Mouse (Mus musculus) kidney, embryonic 14.5 days (tissue): ENCODE measurements around the gene Pafah1b2. TPM values are rescaled to one million over a fixed set of nuclear protein-coding genes. Genes with fewer than 3 reads are reported as not detected.

Source experiments
- ATAC-seq: fragments of 200-750 bp; cut with Nextera tagmentation; 2 replicates; pipeline ENCODE4 v1.8.0; 2017; ENCODE audit warnings: moderate number of reproducible peaks, mild to moderate bottlenecking, moderate TSS enrichment, moderate library complexity; ENCODE audit not compliant: low FRiP score, low TSS enrichment
- H3K27ac ChIP-seq: fragments of 300-500 bp; sonication (generic); 2 replicates; pipeline ENCODE4 v1.5.1; 2014; ENCODE audit warnings: low read depth, mild to moderate bottlenecking, low read length, moderate library complexity, mixed read lengths
- H3K27me3 ChIP-seq: fragments of 300-500 bp; sonication (generic); 2 replicates; pipeline ENCODE4 v1.6.1; 2014; ENCODE audit warnings: mild to moderate bottlenecking, low read length; ENCODE audit not compliant: control insufficient read depth, insufficient read depth
- H3K36me3 ChIP-seq: fragments of 300-500 bp; sonication (generic); 2 replicates; pipeline ENCODE4 v1.6.1; 2014; ENCODE audit warnings: low read length, mixed read lengths; ENCODE audit not compliant: control insufficient read depth, insufficient read depth
- H3K4me1 ChIP-seq: fragments of 300-500 bp; sonication (generic); 2 replicates; pipeline ENCODE4 v1.6.1; 2014; ENCODE audit warnings: low read length, mixed read lengths; ENCODE audit not compliant: control insufficient read depth, insufficient read depth
- H3K4me2 ChIP-seq: fragments of 300-500 bp; sonication (generic); replicated peaks from 2 replicates; pipeline ENCODE4 v1.6.1; 2014; ENCODE audit warnings: low read depth, mild to moderate bottlenecking, low read length
- H3K4me3 ChIP-seq: fragments of 300-500 bp; sonication (generic); 2 replicates; pipeline ENCODE4 v1.5.1; 2014; ENCODE audit warnings: mild to moderate bottlenecking, low read length
- H3K9ac ChIP-seq: fragments of 300-500 bp; sonication (generic); 2 replicates; pipeline ENCODE4 v1.6.1; 2014; ENCODE audit warnings: low read depth, mild to moderate bottlenecking, low read length, moderate library complexity
- H3K9me3 ChIP-seq: fragments of 300-500 bp; sonication (generic); 2 replicates; pipeline ENCODE4 v1.6.1; 2016; ENCODE audit warnings: low read length; ENCODE audit not compliant: control insufficient read depth
- WGBS: fragments of 180-500 bp; shearing (Covaris S2); extraction: QIAGEN DNeasy Blood & Tissue Kit; methylation state at CpG from one replicate; pipeline ENCODE4 v1.1.7; 2014; 5-methylcytosine and 5-hydroxymethylcytosine counted together
- polyA plus RNA-seq: library from polyadenylated mRNA; unstranded; fragments of >200 nt; fragmentation: Nextera tagmentation; extraction: Ambion mirVana; gene quantifications from 2 replicates; pipeline ENCODE4 v1.2.1, GENCODE M21; 2014

Pafah1b2 gene
- polyA plus RNA-seq, 1 experiment from 2014 or later: 177 TPM

- no peak for ATAC-seq
- no peak overlapping the region for H3K9ac ChIP-seq
- no peaks in the 10 kb centered on the region for H3K27me3 ChIP-seq
- no peak overlapping the region for H3K4me2 ChIP-seq
- H3K36me3 ChIP-seq: peaks cover 79% of the 10 kb centered on the region
- H3K27ac ChIP-seq: no peak overlapping the region
- H3K4me3 ChIP-seq: no peak overlapping the region
- H3K9me3 ChIP-seq: no peaks in the 10 kb centered on the region
- no peaks in the 10 kb centered on the region for H3K4me1 ChIP-seq
- WGBS: 94% methylated on average over 8 of the region's 8 CpGs
Observed at GRCm38 (mm10) chr9:45943628-45944505, 68.6 kb downstream of the Pafah1b2 start.

GRCm38 (mm10) chr9:45942916-45943315 lies 69.6 kb downstream of the Pafah1b2 start:
- H3K27ac ChIP-seq: no peak overlapping the region
- WGBS: 90% methylated on average over 8 of the region's 8 CpGs
- ATAC-seq: no peak
- no peak overlapping the region for H3K4me2 ChIP-seq
- H3K9me3 ChIP-seq: no peaks in the 10 kb centered on the region
- peaks cover 80% of the 10 kb centered on the region for H3K36me3 ChIP-seq
- no peak overlapping the region for H3K9ac ChIP-seq
- no peak overlapping the region for H3K4me3 ChIP-seq
- no peaks in the 10 kb centered on the region for H3K4me1 ChIP-seq
- H3K27me3 ChIP-seq: no peaks in the 10 kb centered on the region

DNA sequence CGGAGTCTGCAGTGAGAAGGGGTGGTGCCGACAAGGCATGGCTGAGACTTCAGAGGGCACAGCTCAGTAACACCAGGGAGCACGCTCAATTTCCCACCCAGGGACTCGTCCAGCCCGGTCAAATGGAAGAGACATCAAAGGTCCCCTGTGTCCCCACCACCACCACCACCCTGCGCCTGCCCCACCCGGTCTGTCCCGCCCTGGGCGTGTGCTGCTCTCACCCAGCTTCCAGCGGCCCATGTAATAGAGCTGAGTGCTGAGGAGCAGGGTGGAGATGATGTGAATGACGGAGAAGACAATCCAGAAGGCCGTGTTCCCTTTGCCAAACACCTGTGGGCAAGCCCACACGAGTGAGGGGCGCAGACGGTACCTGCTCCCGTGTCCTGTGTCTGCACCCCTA lies 70.0 kb downstream of the Pafah1b2 start:
- Histone ChIP-seq H3K9me3 (no peaks in the 10 kb centered on the region), H3K27me3 (no peaks in the 10 kb centered on the region), H3K36me3 (peaks cover 77% of the 10 kb centered on the region), H3K9ac (no peak overlapping the region), H3K4me2 (no peak overlapping the region), H3K4me3 (no peak overlapping the region), H3K4me1 (no peaks in the 10 kb centered on the region), H3K27ac (no peak overlapping the region)
- 88% methylated on average over 16 of the region's 16 CpGs for WGBS
- no peak for ATAC-seq

- WGBS: 65% methylated on average over 18 of the region's 18 CpGs
- H3K4me3 ChIP-seq: no peak overlapping the region
- H3K9me3 ChIP-seq: no peaks in the 10 kb centered on the region
- H3K9ac ChIP-seq: no peak overlapping the region
- H3K27ac ChIP-seq: no peak overlapping the region
- no peak overlapping the region for H3K4me2 ChIP-seq
- H3K27me3 ChIP-seq: no peaks in the 10 kb centered on the region
- peaks cover 1% of the 10 kb centered on the region; the same call in 1 of the 2 replicates for H3K4me1 ChIP-seq
- no peak; the same call in 1 of the 2 replicates for ATAC-seq
- peaks cover 68% of the 10 kb centered on the region for H3K36me3 ChIP-seq
Observed at GRCm38 (mm10) chr9:45941329-45941888, 71.1 kb downstream of the Pafah1b2 start.

- no peak overlapping the region for H3K9ac ChIP-seq
Observed at GRCm38 (mm10) chr9:45939794-45940193, 72.7 kb downstream of the Pafah1b2 start.

DNA sequence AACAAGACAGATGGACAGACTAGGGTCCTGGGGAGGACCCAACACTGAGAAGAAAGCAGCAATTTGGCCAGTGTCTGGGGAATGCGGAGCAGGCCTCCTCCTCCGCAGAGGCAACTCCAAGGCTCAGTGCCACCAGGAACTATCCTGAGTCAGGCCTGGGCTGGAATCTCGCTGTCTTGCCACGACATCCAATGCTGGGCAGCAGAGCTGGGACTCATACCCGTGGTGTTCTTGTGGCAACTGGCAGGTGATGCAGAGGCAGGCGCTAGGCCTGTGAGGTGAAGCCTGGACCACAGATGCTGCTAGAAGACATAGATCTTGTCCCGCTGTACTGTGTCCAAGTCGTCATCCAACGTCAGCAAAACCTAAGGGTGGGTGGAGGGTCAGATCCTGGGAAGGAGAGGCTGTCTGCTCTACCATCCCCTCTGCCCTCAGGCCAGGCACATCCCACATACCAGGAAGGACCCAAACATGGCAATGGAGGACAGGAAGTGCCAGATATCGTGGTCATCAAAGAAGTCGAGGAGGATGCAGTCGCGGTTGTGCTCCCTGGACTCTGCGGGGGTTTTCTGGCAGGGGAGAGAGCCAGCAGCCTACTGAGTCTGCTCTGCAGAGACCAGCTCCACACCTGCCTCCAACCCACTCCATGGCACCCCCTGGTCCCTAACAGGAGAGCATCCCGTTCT lies 73.4 kb downstream of the Pafah1b2 start:
- no peak for ATAC-seq
- Histone ChIP-seq H3K27ac (no peak overlapping the region), H3K4me2 (no peak overlapping the region), H3K36me3 (peaks cover 51% of the 10 kb centered on the region), H3K27me3 (no peaks in the 10 kb centered on the region), H3K4me3 (no peak overlapping the region), H3K4me1 (peaks cover 5% of the 10 kb centered on the region; the same call in 1 of the 2 replicates), H3K9ac (no peak overlapping the region), H3K9me3 (no peaks in the 10 kb centered on the region)
- WGBS: 80% methylated on average over 15 of the region's 15 CpGs

More at GRCm38 (mm10) chr9:45939794-45940193, 72.7 kb downstream of the Pafah1b2 start:
- H3K9me3 ChIP-seq: no peaks in the 10 kb centered on the region
- H3K4me3 ChIP-seq: no peak overlapping the region
- H3K36me3 ChIP-seq: peaks cover 57% of the 10 kb centered on the region
- no peak overlapping the region for H3K27ac ChIP-seq
- H3K4me2 ChIP-seq: no peak overlapping the region
- WGBS: 84% methylated on average over 6 of the region's 6 CpGs
- no peak for ATAC-seq
- no peaks in the 10 kb centered on the region for H3K27me3 ChIP-seq
- peaks cover 5% of the 10 kb centered on the region; the same call in 1 of the 2 replicates for H3K4me1 ChIP-seq

DNA sequence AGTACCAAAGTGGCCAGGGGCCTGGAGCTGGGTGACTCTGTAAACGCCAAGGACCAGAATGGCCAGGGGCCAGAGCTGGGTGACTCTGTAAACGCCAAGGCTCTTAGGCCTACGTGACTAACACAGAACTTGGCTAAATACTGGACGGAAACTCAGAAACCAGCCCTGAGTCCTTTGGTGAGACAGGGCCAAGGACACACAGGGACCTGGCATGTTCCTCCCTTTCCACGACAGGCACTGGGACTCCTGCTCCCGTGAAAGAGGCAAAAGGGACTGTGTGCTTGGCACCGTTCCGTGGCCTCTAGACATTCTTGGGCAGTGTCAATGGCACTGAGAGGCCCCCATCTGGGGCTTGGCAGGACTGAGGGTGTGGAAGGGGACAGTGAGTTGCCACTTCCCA lies 74.4 kb downstream of the Pafah1b2 start:
- no peak overlapping the region for H3K9ac ChIP-seq
- no peak overlapping the region for H3K4me3 ChIP-seq
- no peak overlapping the region for H3K27ac ChIP-seq
- H3K4me1 ChIP-seq: peaks cover 7% of the 10 kb centered on the region; the same call in 1 of the 2 replicates
- no peaks in the 10 kb centered on the region for H3K27me3 ChIP-seq
- H3K36me3 ChIP-seq: peaks cover 41% of the 10 kb centered on the region
- no peak for ATAC-seq
- H3K9me3 ChIP-seq: no peaks in the 10 kb centered on the region
- H3K4me2 ChIP-seq: no peak overlapping the region
- WGBS: 93% methylated on average over 8 of the region's 8 CpGs

- Histone ChIP-seq H3K27ac (no peak overlapping the region), H3K9ac (no peak overlapping the region), H3K9me3 (no peaks in the 10 kb centered on the region), H3K27me3 (no peaks in the 10 kb centered on the region), H3K4me2 (no peak overlapping the region), H3K4me3 (no peak overlapping the region), H3K36me3 (peaks cover 28% of the 10 kb centered on the region), H3K4me1 (peaks cover 10% of the 10 kb centered on the region; the same call in 1 of the 2 replicates)
- 26% methylated on average over 3 of the region's 3 CpGs for WGBS
- peak; percentile 63; the same call in 1 of the 2 replicates for ATAC-seq
Observed at GRCm38 (mm10) chr9:45936883-45937282, 75.6 kb downstream of the Pafah1b2 start.
